9 mouse cellular contexts compared by ENCODE assay signal in genomic region chr5:28208726-28209520, GRCm38 (mm10). TPM values are rescaled to one million over a fixed set of nuclear protein-coding genes. Genes with fewer than 3 reads are reported as not detected.
DNase-seq lines count a peak whose midpoint lies in the region; ATAC-seq and TF ChIP-seq lines count a peak whose summit lies in the region.
"Had no signal": no experiment of that assay in that cellular context is flagged by ENCODE, and none has a peak within 500 bp of the region (broad histone marks: within the 10 kb centered on the region; RNA-seq: fewer than 3 reads in every experiment).

No protein-coding gene starts in this region.

- H3K36me3 ChIP-seq in kidney, postnatal 0 days (ENCODE audit: insufficient read depth, low read length), result no peaks in the 10 kb centered on the region
- no peaks in the 10 kb centered on the region for H3K36me3 ChIP-seq in forebrain, embryonic 12.5 days (replicated peaks)
- H3K36me3 ChIP-seq in limb, embryonic 11.5 days (ENCODE audit: control insufficient read depth, insufficient read depth, low read length), result no peaks in the 10 kb centered on the region
- H3K36me3 ChIP-seq: lung, embryonic 15.5 days had no signal

- 11% methylated on average over 20 of the region's 20 CpGs for WGBS in kidney, postnatal 0 days
- WGBS in forebrain, embryonic 12.5 days, result 12% methylated on average over 20 of the region's 20 CpGs
- WGBS in limb, embryonic 11.5 days, result 13% methylated on average over 20 of the region's 20 CpGs

- no peaks in the 10 kb centered on the region for H3K4me1 ChIP-seq in kidney, postnatal 0 days (replicated peaks; ENCODE audit: insufficient read depth, low read length)
- H3K4me1 ChIP-seq in forebrain, embryonic 12.5 days, result peaks cover 27% of the 10 kb centered on the region
- H3K4me1 ChIP-seq in limb, embryonic 11.5 days (ENCODE audit: control insufficient read depth, insufficient read depth, low read length), result peaks cover 5% of the 10 kb centered on the region; the same call in 1 of the 2 replicates

- peaks cover 66% of the 10 kb centered on the region for H3K27me3 ChIP-seq in kidney, postnatal 0 days (ENCODE audit: insufficient read depth, low read length)
- H3K27me3 ChIP-seq in forebrain, embryonic 12.5 days, result peaks cover 90% of the 10 kb centered on the region
- H3K27me3 ChIP-seq in limb, embryonic 11.5 days (ENCODE audit: control insufficient read depth, insufficient read depth, low read length), result peaks cover 67% of the 10 kb centered on the region

- no peak overlapping the region for H3K27ac ChIP-seq in kidney, postnatal 0 days
- H3K27ac ChIP-seq in forebrain, embryonic 12.5 days, result no peak overlapping the region
- no peak overlapping the region for H3K27ac ChIP-seq in limb, embryonic 11.5 days (replicated peaks; ENCODE audit: low read depth, low read length)
- H3K27ac ChIP-seq: lung, embryonic 15.5 days had no signal

- no peak for TF ChIP-seq CTCF in kidney, postnatal 0 days (IDR thresholded peaks at IDR 0.05; ENCODE audit: low read depth)

- H3K4me3 ChIP-seq in kidney, postnatal 0 days (replicated peaks; ENCODE audit: low read depth, low read length), result 0 out of 2 replicates have a peak overlapping the region, but pooled peaks have one; percentile 32
- peak overlapping the region; percentile 39; the same call in 1 of the 2 replicates for H3K4me3 ChIP-seq in forebrain, embryonic 12.5 days (replicated peaks)
- H3K4me3 ChIP-seq in limb, embryonic 11.5 days (ENCODE audit: low read depth, low read length), result no peak overlapping the region

- no peaks in the 10 kb centered on the region for H3K9me3 ChIP-seq in kidney, postnatal 0 days (replicated peaks; ENCODE audit: low read length)
- H3K9me3 ChIP-seq in forebrain, embryonic 12.5 days, result no peaks in the 10 kb centered on the region
- H3K9me3 ChIP-seq in limb, embryonic 11.5 days (ENCODE audit: control insufficient read depth, low read length), result no peaks in the 10 kb centered on the region
- H3K9me3 ChIP-seq: lung, embryonic 15.5 days had no signal

- H3K4me2 ChIP-seq in kidney, postnatal 0 days (ENCODE audit: low read length), result peak overlapping the region; percentile 54; the same call in 1 of the 2 replicates
- peak overlapping the region; percentile 69 for H3K4me2 ChIP-seq in forebrain, embryonic 12.5 days
- H3K4me2 ChIP-seq in limb, embryonic 11.5 days (ENCODE audit: low read depth, severe bottlenecking), result no peak overlapping the region

- ATAC-seq in kidney, postnatal 0 days (replicated peaks; ENCODE audit: low FRiP score, low read depth), result no peak
- ATAC-seq in forebrain, embryonic 12.5 days (ENCODE audit: low FRiP score), result no peak
- no peak for ATAC-seq in limb, embryonic 11.5 days (ENCODE audit: insufficient number of reproducible peaks, low FRiP score, low TSS enrichment, low read depth)
- ATAC-seq in megakaryocyte, adult 5-6 weeks (ENCODE audit: poor library complexity, severe bottlenecking), result no peak
- ATAC-seq in erythroid progenitor cell, adult 5-6 weeks (replicated peaks; ENCODE audit: low FRiP score, poor library complexity, severe bottlenecking), result no peak

- DNase-seq in kidney, postnatal 0 days (ENCODE audit: low spot score), result no peak
- no peak for DNase-seq in kidney, adult 8-10 months
- peak; percentile 34 for DNase-seq in limb, embryonic 11.5 days (ENCODE audit: low spot score)
- no peak for DNase-seq in thymus, postnatal 14 days

- no peak overlapping the region for H3K9ac ChIP-seq in kidney, postnatal 0 days (ENCODE audit: low read depth, low read length)
- H3K9ac ChIP-seq in forebrain, embryonic 12.5 days, result no peak overlapping the region
- no peak overlapping the region for H3K9ac ChIP-seq in limb, embryonic 11.5 days (ENCODE audit: low read length)
- H3K9ac ChIP-seq: lung, embryonic 15.5 days had no signal

RNA-seq across cellular contexts. Expression of gene Cnpy1, which starts 36.7 kb away (rescaled TPM):
- 0.08 and 0.10 TPM in 2 replicates for polyA plus RNA-seq in kidney, postnatal 0 days (2015; fragmentation: Nextera tagmentation; extraction: Ambion mirVana)
- polyA plus RNA-seq in forebrain, embryonic 12.5 days (2016; fragmentation: Nextera tagmentation; extraction: Ambion mirVana), result 2.9 and 3.2 TPM in 2 replicates
- 0.14 TPM in 1 of 2 replicates, not detected in the other for polyA plus RNA-seq in limb, embryonic 11.5 days (2014; fragmentation: Nextera tagmentation; extraction: Ambion mirVana)
- total RNA-seq in megakaryocyte, adult 5-6 weeks (2015), result not detected in 2 replicates
- total RNA-seq in megakaryocyte, adult 5-6 weeks (2017), result not detected in 2 replicates
- not detected in 2 replicates for total RNA-seq in erythroid progenitor cell, adult 5-6 weeks (2015; ENCODE audit: low replicate concordance)
- not detected in 2 replicates for total RNA-seq in erythroid progenitor cell, adult 5-6 weeks (2017; ENCODE audit: low replicate concordance)
- total RNA-seq: MEL had no signal

RNA-seq across cellular contexts. Expression of gene En2, which starts 43.4 kb away (rescaled TPM):
- 0.08 TPM in 1 of 2 replicates, not detected in the other for polyA plus RNA-seq in kidney, postnatal 0 days (2015; fragmentation: Nextera tagmentation; extraction: Ambion mirVana)
- polyA plus RNA-seq in forebrain, embryonic 12.5 days (2016; fragmentation: Nextera tagmentation; extraction: Ambion mirVana), result not detected in 2 replicates
- not detected in 2 replicates for polyA plus RNA-seq in limb, embryonic 11.5 days (2014; fragmentation: Nextera tagmentation; extraction: Ambion mirVana)
- not detected in 2 replicates for total RNA-seq in megakaryocyte, adult 5-6 weeks (2015)
- total RNA-seq in megakaryocyte, adult 5-6 weeks (2017), result not detected in 2 replicates
- total RNA-seq in erythroid progenitor cell, adult 5-6 weeks (2015; ENCODE audit: low replicate concordance), result not detected in 2 replicates
- total RNA-seq in erythroid progenitor cell, adult 5-6 weeks (2017; ENCODE audit: low replicate concordance), result not detected in 2 replicates
- total RNA-seq: MEL had no signal
- polyA plus RNA-seq: lung, embryonic 15.5 days had no signal
